Mouse (Mus musculus) cerebellum, adult 2 months (tissue): Measurements from ENCODE around the gene Grb7.

ENCODE experiments used
- CTCF ChIP-seq: fragments of 200-500 bp; IDR thresholded peaks from 2 replicates; pipeline ENCODE4 v1.5.1; 2011; ENCODE audit warnings: low read depth, mild to moderate bottlenecking, control low read depth, low read length, moderate library complexity, borderline replicate concordance; ENCODE audit not compliant: insufficient read depth
- POLR2A ChIP-seq: fragments of 200-500 bp; IDR thresholded peaks from 2 replicates; pipeline ENCODE4 v1.6.1; 2011; ENCODE audit warnings: low read length, control low read depth, borderline replicate concordance; ENCODE audit not compliant: insufficient read depth

GRCm38 (mm10) chr11:98493394-98493793, 47.2 kb downstream of the Grb7 start:
- TF ChIP-seq CTCF = no peak
- no peak for TF ChIP-seq POLR2A
